Mouse (Mus musculus) liver, embryonic 14.5 days (tissue): Measurements from ENCODE around the gene Col18a1.

Experiments
- CTCF ChIP-seq: IDR thresholded peaks from 2 replicates; pipeline ENCODE4 v1.5.1; 2016; ENCODE audit warnings: antibody characterized with exemption, low read depth, control low read depth
- EP300 ChIP-seq: IDR thresholded peaks from 2 replicates; pipeline ENCODE4 v1.6.1; 2016; ENCODE audit warnings: antibody characterized with exemption, low read depth

GRCm38 (mm10) chr10:77026944-77027343 lies 139.4 kb downstream of the Col18a1 start:
- no peak for TF ChIP-seq CTCF
- no peak for TF ChIP-seq EP300
